Mouse (Mus musculus): ENCODE results near the gene Zmiz2.

GRCm38 (mm10) chr11:6348681-6349200, 40.1 kb upstream of the Zmiz2 start:
- TF ChIP-seq CTCF (IDR thresholded peaks at IDR 0.05) (no peak), EP300 (IDR thresholded peaks at IDR 0.05) (no peak)
